Mouse (Mus musculus) hindbrain, postnatal 0 days (tissue): ENCODE measurements at regions not wholly inside any gene's neighbourhood (a gene's known extent, or its start where the extent isn't known, plus 50 kb on each side); places are given as distances from the start of the nearest gene placed in this dataset.
A peak's percentile ranks its signal among the peaks of the same experiment; 100 is the strongest.

ENCODE experiments used
- ATAC-seq: fragments of 200-750 bp; cut with Nextera tagmentation; 2 replicates; pipeline ENCODE4 v1.8.0; 2017; ENCODE audit warnings: mild to moderate bottlenecking, moderate TSS enrichment, moderate library complexity
- DNase-seq: peaks from one replicate; pipeline ENCODE4 v3.0.0-alpha.2; 2015; ENCODE audit warnings: low spot score
- H3K27ac ChIP-seq: fragments of 300-500 bp; sonication (generic); 2 replicates; pipeline ENCODE4 v1.5.1; 2014; ENCODE audit warnings: mild to moderate bottlenecking
- H3K27me3 ChIP-seq: fragments of 300-500 bp; sonication (generic); 2 replicates; pipeline ENCODE4 v1.6.1; 2014; ENCODE audit warnings: low read length, mixed read lengths; ENCODE audit not compliant: insufficient read depth
- H3K36me3 ChIP-seq: fragments of 300-500 bp; sonication (generic); 2 replicates; pipeline ENCODE4 v1.6.1; 2014; ENCODE audit warnings: low read length, mixed read lengths; ENCODE audit not compliant: insufficient read depth
- H3K4me1 ChIP-seq: fragments of 300-500 bp; sonication (generic); 2 replicates; pipeline ENCODE4 v1.6.1; 2014; ENCODE audit warnings: antibody characterized with exemption, low read length, mixed read lengths; ENCODE audit not compliant: insufficient read depth
- H3K4me2 ChIP-seq: fragments of 300-500 bp; sonication (generic); 2 replicates; pipeline ENCODE4 v1.6.1; 2014; ENCODE audit warnings: low read depth, mild to moderate bottlenecking, low read length, moderate library complexity, mixed read lengths
- H3K4me3 ChIP-seq: fragments of 300-500 bp; sonication (generic); 2 replicates; pipeline ENCODE4 v1.5.1; 2014; ENCODE audit warnings: low read length
- H3K9ac ChIP-seq: fragments of 300-500 bp; sonication (generic); replicated peaks from 2 replicates; pipeline ENCODE4 v1.6.1; 2014; ENCODE audit warnings: mild to moderate bottlenecking, low read length, moderate library complexity, mixed read lengths
- H3K9me3 ChIP-seq: fragments of 300-500 bp; sonication (generic); 2 replicates; pipeline ENCODE4 v1.6.1; 2016; ENCODE audit warnings: low read length, mixed read lengths
- CTCF ChIP-seq: IDR thresholded peaks from 2 replicates; pipeline ENCODE4 v1.5.1; 2016; ENCODE audit warnings: antibody characterized with exemption, control low read depth, low read depth
- WGBS: fragments of 180-500 bp; shearing (Covaris S2); extraction: QIAGEN DNeasy Blood & Tissue Kit; methylation state at CpG from one replicate; pipeline ENCODE4 v1.1.7; 2014; 5-methylcytosine and 5-hydroxymethylcytosine counted together

GRCm38 (mm10) chr4:135032461-135032860 lies 88.0 kb upstream of the Runx3 start:
- 19% methylated on average over 9 of the region's 9 CpGs for WGBS
- Histone ChIP-seq H3K4me2 (no peak overlapping the region), H3K27ac (no peak overlapping the region), H3K27me3 (no peaks in the 10 kb centered on the region), H3K9ac (no peak overlapping the region), H3K36me3 (no peaks in the 10 kb centered on the region), H3K4me1 (no peaks in the 10 kb centered on the region), H3K9me3 (no peaks in the 10 kb centered on the region), H3K4me3 (no peak overlapping the region)
- DNase-seq (no peak), ATAC-seq (no peak)
- no peak for TF ChIP-seq CTCF

DNA sequence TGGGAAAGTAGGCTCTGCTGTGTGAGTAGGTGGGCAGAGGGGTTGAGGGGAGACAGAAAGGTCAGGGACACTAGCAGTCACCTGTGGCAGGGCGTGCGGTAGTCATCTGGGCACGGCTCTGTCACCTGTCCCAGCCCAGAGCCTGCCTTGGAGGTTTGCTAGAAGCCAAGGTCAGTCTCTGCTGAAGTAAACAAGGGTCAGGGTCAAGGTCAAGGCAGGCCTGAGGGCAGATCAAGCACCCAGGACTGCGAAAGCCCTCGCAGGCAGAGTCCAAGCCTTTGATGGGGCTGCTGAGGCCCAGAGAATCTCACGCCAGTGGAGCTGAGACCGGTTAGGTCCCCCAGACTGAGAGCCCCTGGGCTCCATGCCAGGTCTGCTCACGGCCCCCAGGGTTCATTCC lies 87.2 kb upstream of the Runx3 start:
- Histone ChIP-seq H3K4me3 (no peak overlapping the region), H3K9me3 (no peaks in the 10 kb centered on the region), H3K4me1 (no peaks in the 10 kb centered on the region), H3K4me2 (no peak overlapping the region), H3K27me3 (no peaks in the 10 kb centered on the region), H3K36me3 (no peaks in the 10 kb centered on the region), H3K27ac (no peak overlapping the region), H3K9ac (no peak overlapping the region)
- WGBS, result 73% methylated on average over 8 of the region's 8 CpGs
- ATAC-seq (no peak), DNase-seq (no peak)
- no peak for TF ChIP-seq CTCF

GRCm38 (mm10) chr4:135034406-135034805 lies 86.0 kb upstream of the Runx3 start:
- Histone ChIP-seq H3K4me2 (no peak overlapping the region), H3K4me3 (no peak overlapping the region), H3K9me3 (no peaks in the 10 kb centered on the region), H3K27ac (no peak overlapping the region), H3K27me3 (no peaks in the 10 kb centered on the region), H3K4me1 (no peaks in the 10 kb centered on the region), H3K36me3 (no peaks in the 10 kb centered on the region), H3K9ac (no peak overlapping the region)
- no peak for ATAC-seq
- WGBS, result 31% methylated on average over 7 of the region's 7 CpGs
- DNase-seq, result no peak
- peak; percentile 70 for TF ChIP-seq CTCF

- no peak for TF ChIP-seq CTCF
- Histone ChIP-seq H3K4me3 (no peak overlapping the region), H3K9ac (no peak overlapping the region), H3K36me3 (no peaks in the 10 kb centered on the region), H3K4me1 (no peaks in the 10 kb centered on the region), H3K9me3 (no peaks in the 10 kb centered on the region), H3K27ac (no peak overlapping the region), H3K27me3 (no peaks in the 10 kb centered on the region), H3K4me2 (no peak overlapping the region)
- no peak for ATAC-seq
- WGBS, result 81% methylated on average over 3 of the region's 3 CpGs
- DNase-seq, result no peak
These were observed 83.7 kb upstream of the Runx3 start for GRCm38 (mm10) chr4:135036764-135037163.

- WGBS, result 95% methylated on average over 2 of the region's 2 CpGs
- Histone ChIP-seq H3K4me2 (no peak overlapping the region), H3K4me3 (no peak overlapping the region), H3K27me3 (no peaks in the 10 kb centered on the region), H3K9me3 (no peaks in the 10 kb centered on the region), H3K27ac (no peak overlapping the region), H3K9ac (no peak overlapping the region), H3K36me3 (no peaks in the 10 kb centered on the region), H3K4me1 (no peaks in the 10 kb centered on the region)
- TF ChIP-seq CTCF, result no peak
- ATAC-seq (no peak), DNase-seq (no peak)
These were observed 81.2 kb upstream of the Runx3 start for GRCm38 (mm10) chr4:135039234-135039633.

DNA sequence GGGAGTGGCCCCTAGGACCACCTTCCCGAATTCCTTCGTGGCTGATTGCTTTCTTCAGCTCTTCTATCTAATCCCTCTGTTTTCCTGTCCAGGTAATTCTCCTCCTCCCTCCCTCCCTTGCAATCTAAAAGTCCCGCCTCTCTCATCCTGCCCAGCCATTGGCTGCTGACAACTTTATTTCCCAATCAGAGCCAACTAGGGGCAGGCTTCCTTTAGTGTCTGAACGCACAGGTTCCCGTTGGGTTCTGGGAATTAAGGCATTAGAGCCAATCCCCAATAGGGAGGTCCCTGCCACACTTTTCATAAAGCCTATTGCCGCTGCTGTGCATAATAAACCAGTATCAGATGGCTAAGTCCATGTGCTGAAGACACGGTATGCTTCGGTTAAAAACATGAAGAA lies 78.5 kb upstream of the Runx3 start:
- TF ChIP-seq CTCF, result no peak
- no peaks in the 10 kb centered on the region for H3K36me3 ChIP-seq
- H3K9ac ChIP-seq, result no peak overlapping the region
- H3K4me3 ChIP-seq, result no peak overlapping the region
- no peak for ATAC-seq
- no peak overlapping the region for H3K4me2 ChIP-seq
- no peaks in the 10 kb centered on the region for H3K9me3 ChIP-seq
- H3K4me1 ChIP-seq, result no peaks in the 10 kb centered on the region
- DNase-seq, result no peak
- no peaks in the 10 kb centered on the region for H3K27me3 ChIP-seq
- 49% methylated on average over 8 of the region's 8 CpGs for WGBS
- H3K27ac ChIP-seq, result no peak overlapping the region

- no peak overlapping the region for H3K9ac ChIP-seq
- H3K27ac ChIP-seq, result no peak overlapping the region
- H3K9me3 ChIP-seq, result no peaks in the 10 kb centered on the region
- DNase-seq, result no peak
- no peak overlapping the region for H3K4me3 ChIP-seq
- 94% methylated on average over 1 of the region's 1 CpGs for WGBS
- TF ChIP-seq CTCF, result no peak
- H3K4me2 ChIP-seq, result no peak overlapping the region
- H3K27me3 ChIP-seq, result no peaks in the 10 kb centered on the region
- no peaks in the 10 kb centered on the region for H3K36me3 ChIP-seq
- ATAC-seq, result no peak
- H3K4me1 ChIP-seq, result no peaks in the 10 kb centered on the region
These were observed 78.0 kb upstream of the Runx3 start for GRCm38 (mm10) chr4:135042501-135042900.

DNA sequence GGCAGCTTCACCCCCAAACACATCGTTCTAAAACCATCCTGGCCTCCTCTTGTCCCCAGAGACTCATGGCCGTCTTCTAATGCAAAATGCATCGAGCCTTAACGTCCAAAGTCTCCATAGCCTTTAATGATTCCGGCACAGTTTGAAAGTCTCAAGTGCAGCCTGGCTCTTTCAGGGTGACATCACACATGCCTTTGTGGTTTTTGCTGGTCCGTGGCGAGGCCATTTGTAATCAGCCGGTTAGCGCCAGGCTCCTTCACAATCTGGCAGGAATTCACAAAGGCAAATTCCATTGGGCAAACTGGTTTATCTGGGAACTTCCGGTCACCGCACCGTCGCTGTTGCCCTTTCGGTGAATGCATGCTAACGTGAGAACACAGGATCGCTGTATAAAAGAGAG lies 75.4 kb upstream of the Runx3 start:
- no peak for DNase-seq
- no peaks in the 10 kb centered on the region for H3K27me3 ChIP-seq
- no peaks in the 10 kb centered on the region for H3K4me1 ChIP-seq
- H3K27ac ChIP-seq, result no peak overlapping the region
- 59% methylated on average over 16 of the region's 16 CpGs for WGBS
- H3K9ac ChIP-seq, result no peak overlapping the region
- H3K4me3 ChIP-seq, result no peak overlapping the region
- no peaks in the 10 kb centered on the region for H3K9me3 ChIP-seq
- no peak for ATAC-seq
- TF ChIP-seq CTCF, result no peak
- H3K36me3 ChIP-seq, result no peaks in the 10 kb centered on the region
- H3K4me2 ChIP-seq, result no peak overlapping the region
